Mouse (Mus musculus) ES-E14 (cell line): ENCODE results near the gene Cramp1l. TPM values are rescaled to one million over a fixed set of nuclear protein-coding genes. Genes with fewer than 3 reads are reported as not detected.

Experiments used
- DNase-seq: peaks from one replicate; pipeline ENCODE4 v3.0.0-alpha.2; 2013; ENCODE audit warnings: low read depth, low spot score
- H3K27ac ChIP-seq: 2 replicates; pipeline ENCODE4 v1.5.1; 2012; ENCODE audit warnings: low read depth, mild to moderate bottlenecking, low read length, moderate library complexity, mixed read lengths; ENCODE audit not compliant: poor library complexity, insufficient read depth, severe bottlenecking
- H3K36me3 ChIP-seq: 2 replicates; pipeline ENCODE4 v1.6.1; 2012; ENCODE audit warnings: mild to moderate bottlenecking, low read length, moderate library complexity, mixed read lengths; ENCODE audit not compliant: control insufficient read depth, poor library complexity, insufficient read depth, severe bottlenecking
- H3K4me1 ChIP-seq, 2 experiments: fragments of 150-350 bp in 1 of 2; sonication (generic) in 1 of 2; 2 replicates each; pipeline ENCODE4 v1.6.1; 2012; ENCODE audit warnings: low read length in 2 of 2, mild to moderate bottlenecking in 1 of 2, mixed read lengths in 1 of 2; ENCODE audit not compliant: control insufficient read depth in 2 of 2, insufficient read depth in 2 of 2, poor library complexity in 1 of 2
- H3K4me3 ChIP-seq, 2 experiments: fragments of 150-350 bp in 1 of 2; sonication (generic) in 1 of 2; 2 replicates each; pipeline ENCODE4 v1.5.1; 2012; ENCODE audit warnings: low read length in 2 of 2, low read depth in 1 of 2, mild to moderate bottlenecking in 1 of 2, mixed read lengths in 1 of 2; ENCODE audit not compliant: insufficient read depth in 1 of 2, poor library complexity in 1 of 2, severe bottlenecking in 1 of 2
- H3K9ac ChIP-seq: 2 replicates; pipeline ENCODE4 v1.6.1; 2012; ENCODE audit warnings: low read depth, mild to moderate bottlenecking, low read length, mixed read lengths; ENCODE audit not compliant: poor library complexity, insufficient read depth, severe bottlenecking
- H3K9me3 ChIP-seq: fragments of 150-350 bp; sonication (generic); 2 replicates; pipeline ENCODE4 v1.6.1; 2012; ENCODE audit warnings: low read depth, mild to moderate bottlenecking, low read length; ENCODE audit not compliant: control insufficient read depth, insufficient read depth
- CHD2 ChIP-seq: IDR thresholded peaks from 2 replicates; pipeline ENCODE4 v1.6.1; 2014; ENCODE audit warnings: mild to moderate bottlenecking, low read depth, low read length, inconsistent platforms
- HCFC1 ChIP-seq: IDR thresholded peaks from 2 replicates; pipeline ENCODE4 v1.6.1; 2012; ENCODE audit warnings: low read length, inconsistent platforms, borderline replicate concordance; ENCODE audit not compliant: insufficient read depth
- MAFK ChIP-seq: IDR thresholded peaks from 2 replicates; pipeline ENCODE4 v1.6.1; 2014; ENCODE audit warnings: mild to moderate bottlenecking, low read depth, low read length, inconsistent platforms; ENCODE audit not compliant: insufficient read depth
- ZC3H11A ChIP-seq: IDR thresholded peaks from 2 replicates; pipeline ENCODE4 v1.6.1; 2012; ENCODE audit warnings: low read depth, mild to moderate bottlenecking, inconsistent platforms, low read length, borderline replicate concordance
- ZNF384 ChIP-seq: IDR thresholded peaks from 2 replicates; pipeline ENCODE4 v1.6.1; 2012; ENCODE audit warnings: low read depth, low read length, inconsistent platforms
- in situ Hi-C, 2 experiments: fragments of 600-800 bp; cut with MboI; formaldehyde crosslinking; loops; one replicate each; pipeline ENCODE4 v1.15.1; 2025; ENCODE audit warnings: low sequenced_read_pairs in 2 of 2, inconsistent platforms in 1 of 2; ENCODE audit not compliant: unreplicated experiment in 2 of 2
- total RNA-seq: library from RNA; depleted of rRNA; stranded (reverse); fragments of 300-350 nt; gene quantifications from 2 replicates; pipeline ENCODE4 v1.2.3, GENCODE M21; 2012

The Cramp1l gene
- total RNA-seq, 1 experiment = 9.1 TPM

- Histone ChIP-seq H3K4me3 (no peak overlapping the region), H3K9ac (no peak overlapping the region), H3K4me1 (no peaks in the 10 kb centered on the region), H3K36me3 (peaks cover 2% of the 10 kb centered on the region; the same call in 1 of the 2 replicates), H3K9me3 (no peaks in the 10 kb centered on the region), H3K27ac (no peak overlapping the region)
- in situ Hi-C loops = no loop called here
- TF ChIP-seq HCFC1 (no peak), MAFK (no peak), ZC3H11A (no peak), CHD2 (no peak), ZNF384 (no peak)
- no peak for DNase-seq
These were observed 47.7 kb upstream of the Cramp1l start for GRCm38 (mm10) chr17:25063261-25063660.

DNA sequence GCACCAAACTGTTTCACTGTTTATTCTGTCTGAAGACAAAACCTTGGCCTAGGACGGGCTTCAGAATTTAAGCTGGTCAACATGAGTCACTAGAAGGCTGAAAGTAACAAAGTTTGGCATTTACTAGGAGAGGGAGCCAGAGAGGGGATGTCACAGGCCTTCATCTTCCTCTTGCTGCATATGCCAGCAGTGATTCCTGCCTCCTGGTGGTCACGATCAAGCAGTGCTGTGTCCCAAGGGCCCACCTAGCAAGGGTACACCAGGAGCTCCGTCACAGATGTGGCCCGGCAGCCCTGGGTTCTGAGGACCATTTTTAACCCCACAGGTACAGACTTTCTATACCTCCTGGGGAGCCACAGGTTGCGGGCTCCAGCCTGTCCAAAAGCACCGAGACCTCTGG, 41.5 kb upstream of the Cramp1l start:
- DNase-seq = no peak
- H3K4me3 ChIP-seq = no peak overlapping the region
- TF ChIP-seq HCFC1 (no peak), CHD2 (no peak), MAFK (no peak), ZC3H11A (no peak), ZNF384 (no peak)
- in situ Hi-C loops = no loop called here
- no peak overlapping the region for H3K9ac ChIP-seq
- no peak overlapping the region for H3K27ac ChIP-seq
- no peaks in the 10 kb centered on the region for H3K9me3 ChIP-seq
- no peaks in the 10 kb centered on the region for H3K4me1 ChIP-seq
- peaks cover 2% of the 10 kb centered on the region; the same call in 1 of the 2 replicates for H3K36me3 ChIP-seq

- Histone ChIP-seq H3K27ac (no peak overlapping the region), H3K4me1 (no peaks in the 10 kb centered on the region), H3K9me3 (no peaks in the 10 kb centered on the region), H3K36me3 (peaks cover 2% of the 10 kb centered on the region; the same call in 1 of the 2 replicates), H3K4me3 (no peak overlapping the region), H3K9ac (no peak overlapping the region)
- TF ChIP-seq ZNF384 (no peak), HCFC1 (no peak), ZC3H11A (no peak), MAFK (no peak)
- in situ Hi-C loops = no loop called here
- DNase-seq = no peak
These were observed 37.7 kb upstream of the Cramp1l start for GRCm38 (mm10) chr17:25053274-25053673.

GRCm38 (mm10) chr17:25047143-25047542, 31.6 kb upstream of the Cramp1l start:
- H3K36me3 ChIP-seq = peaks cover 4% of the 10 kb centered on the region; the same call in 1 of the 2 replicates
- in situ Hi-C loops = no loop called here
- DNase-seq = no peak
- no peak overlapping the region for H3K4me3 ChIP-seq
- no peaks in the 10 kb centered on the region for H3K9me3 ChIP-seq
- no peak overlapping the region for H3K9ac ChIP-seq
- TF ChIP-seq HCFC1 (no peak), CHD2 (no peak), ZNF384 (no peak), ZC3H11A (no peak), MAFK (no peak)
- H3K4me1 ChIP-seq = no peaks in the 10 kb centered on the region
- no peak overlapping the region for H3K27ac ChIP-seq

- Histone ChIP-seq H3K9ac (no peak overlapping the region), H3K9me3 (no peaks in the 10 kb centered on the region), H3K4me1 (no peaks in the 10 kb centered on the region), H3K36me3 (peaks cover 2% of the 10 kb centered on the region; the same call in 1 of the 2 replicates), H3K27ac (no peak overlapping the region), H3K4me3 (no peak overlapping the region)
- in situ Hi-C loops = no loop called here
- TF ChIP-seq HCFC1 (no peak), MAFK (no peak), CHD2 (no peak)
- DNase-seq = no peak
These were observed 29.7 kb upstream of the Cramp1l start for GRCm38 (mm10) chr17:25045281-25045680.
